Mouse (Mus musculus): Measurements from ENCODE around the gene Vamp2. TPM values are rescaled to one million over a fixed set of nuclear protein-coding genes. Genes with fewer than 3 reads are reported as not detected.
A peak's percentile ranks its signal among the peaks of the same experiment; 100 is the strongest.

Vamp2 gene
- total RNA-seq, 4 experiments from 2014 or later = 31.4 to 39.6 (median 35.6) TPM

DNA sequence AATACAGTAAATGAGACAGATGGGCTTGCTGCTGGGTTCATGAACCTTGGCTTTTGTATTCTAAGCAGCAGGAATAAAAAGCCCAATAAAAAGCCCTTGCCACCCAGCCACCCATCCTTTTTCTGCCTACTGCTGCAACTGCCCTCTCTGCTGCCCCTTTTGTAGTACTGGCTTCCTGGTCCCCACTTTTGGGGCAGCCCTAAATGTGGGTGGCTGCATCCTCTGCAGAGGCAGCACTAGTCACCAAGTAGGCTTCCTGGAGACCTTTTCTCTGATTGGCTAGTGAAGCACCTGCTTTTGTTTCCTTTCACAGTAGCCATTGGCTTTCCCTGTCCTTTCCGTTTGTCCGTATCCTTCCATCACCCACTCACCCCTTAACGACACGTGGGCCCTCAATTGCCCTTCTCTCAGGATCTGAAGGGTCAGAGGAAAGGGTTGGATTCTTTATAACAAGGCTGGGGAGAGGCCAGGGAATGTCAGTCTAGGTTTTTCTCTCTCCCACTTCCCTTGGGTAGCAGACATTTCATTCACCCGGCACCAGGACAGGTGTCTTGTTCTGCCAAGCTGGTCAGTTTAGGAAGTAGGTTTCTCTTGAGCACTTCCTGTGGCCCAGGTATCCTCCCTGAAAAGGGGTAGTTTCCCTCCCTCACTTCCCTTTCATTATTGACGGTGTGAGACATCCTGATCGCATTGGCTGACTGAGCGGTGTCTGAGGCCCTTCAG, 9.9 kb downstream of the Vamp2 start:
- no peak for DNase-seq (ENCODE audit: low spot score in 2 of 2)

- peak; percentile 98 for DNase-seq (ENCODE audit: low spot score in 2 of 2)
Measured at GRCm38 (mm10) chr11:69098762-69099091, 10.4 kb downstream of the Vamp2 start.

GRCm38 (mm10) chr11:69099177-69099914, 11.1 kb downstream of the Vamp2 start:
- peak; percentile 79 to 84 for DNase-seq (ENCODE audit: low spot score in 2 of 2)

DNA sequence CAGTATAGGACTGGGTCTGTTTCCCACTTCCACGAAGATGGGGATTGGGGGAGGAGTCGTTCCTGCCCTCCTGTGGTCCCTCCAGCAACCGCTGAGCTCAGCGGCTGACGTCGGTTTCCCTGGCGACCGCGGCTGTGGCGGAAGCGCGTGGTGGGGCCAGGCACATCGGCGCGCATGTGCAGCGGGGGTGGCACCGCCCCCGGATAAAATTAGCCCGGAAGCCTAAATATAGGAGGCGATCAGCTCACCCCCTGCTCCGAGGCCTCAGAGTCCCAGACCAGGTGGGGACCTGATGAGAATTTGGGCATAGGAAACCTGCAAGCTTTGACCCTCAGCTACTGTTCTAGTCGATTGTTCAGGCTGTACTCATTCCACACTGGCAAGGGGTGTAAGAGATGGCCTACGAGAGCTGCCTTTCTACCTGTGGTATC, 11.6 kb downstream of the Vamp2 start:
- DNase-seq (ENCODE audit: low spot score in 2 of 2) = peak; percentile 92 to 93

GRCm38 (mm10) chr11:69100639-69101360, 12.5 kb downstream of the Vamp2 start:
- no peak for DNase-seq (ENCODE audit: low spot score in 2 of 2)

DNA sequence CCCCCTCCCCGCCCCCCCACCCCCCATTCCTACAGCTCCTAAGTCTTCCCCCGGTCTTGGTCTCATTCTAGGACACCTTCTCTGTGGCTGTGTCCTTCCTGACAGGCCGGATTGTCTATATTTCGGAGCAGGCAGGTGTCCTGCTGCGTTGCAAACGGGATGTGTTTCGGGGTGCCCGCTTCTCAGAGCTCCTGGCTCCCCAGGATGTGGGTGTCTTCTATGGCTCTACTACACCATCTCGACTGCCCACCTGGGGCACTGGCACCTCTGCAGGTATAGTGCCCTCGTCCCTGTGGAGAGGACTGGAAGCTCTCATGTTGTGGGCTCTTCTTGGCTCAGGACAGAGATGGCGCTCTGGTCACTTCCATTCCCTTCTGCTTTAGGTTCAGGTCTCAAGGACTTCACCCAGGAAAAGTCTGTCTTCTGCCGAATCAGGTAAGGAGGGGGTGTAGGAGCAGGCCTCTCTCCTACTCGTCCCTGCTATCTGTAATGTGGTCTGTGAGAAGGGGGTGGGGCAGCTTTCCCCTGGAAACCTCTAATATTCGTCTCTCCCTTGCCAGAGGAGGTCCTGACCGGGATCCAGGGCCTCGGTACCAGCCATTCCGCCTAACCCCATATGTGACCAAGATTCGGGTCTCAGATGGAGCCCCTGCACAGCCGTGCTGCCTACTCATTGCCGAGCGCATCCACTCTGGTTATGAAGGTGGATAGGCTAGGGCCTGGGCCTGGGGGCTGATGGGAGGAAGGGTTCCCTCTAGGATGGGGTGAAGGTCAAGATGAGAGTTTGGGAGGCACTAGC, 13.5 kb downstream of the Vamp2 start:
- no peak for DNase-seq (ENCODE audit: low spot score in 2 of 2)

GRCm38 (mm10) chr11:69102403-69102725, 14.1 kb downstream of the Vamp2 start:
- DNase-seq (ENCODE audit: low spot score in 2 of 2) = peak in 1 of 2 experiments; percentile 2

DNA sequence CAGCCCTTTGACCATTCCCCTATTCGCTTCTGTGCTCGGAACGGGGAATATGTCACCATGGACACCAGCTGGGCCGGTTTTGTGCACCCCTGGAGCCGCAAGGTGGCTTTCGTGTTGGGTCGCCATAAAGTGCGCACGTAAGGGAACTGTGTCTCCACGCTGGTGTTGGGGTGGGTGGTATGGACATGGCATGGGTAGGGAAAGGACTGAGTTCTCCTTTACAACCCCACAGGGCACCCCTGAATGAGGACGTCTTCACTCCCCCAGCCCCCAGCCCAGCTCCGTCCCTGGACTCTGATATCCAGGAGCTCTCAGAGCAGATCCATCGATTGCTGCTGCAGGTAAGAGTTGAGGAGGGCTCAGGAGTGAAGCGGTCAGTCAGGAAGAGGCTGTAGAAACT, 14.8 kb downstream of the Vamp2 start:
- DNase-seq (ENCODE audit: low spot score in 2 of 2) = peak in 1 of 2 experiments; percentile 3

DNA sequence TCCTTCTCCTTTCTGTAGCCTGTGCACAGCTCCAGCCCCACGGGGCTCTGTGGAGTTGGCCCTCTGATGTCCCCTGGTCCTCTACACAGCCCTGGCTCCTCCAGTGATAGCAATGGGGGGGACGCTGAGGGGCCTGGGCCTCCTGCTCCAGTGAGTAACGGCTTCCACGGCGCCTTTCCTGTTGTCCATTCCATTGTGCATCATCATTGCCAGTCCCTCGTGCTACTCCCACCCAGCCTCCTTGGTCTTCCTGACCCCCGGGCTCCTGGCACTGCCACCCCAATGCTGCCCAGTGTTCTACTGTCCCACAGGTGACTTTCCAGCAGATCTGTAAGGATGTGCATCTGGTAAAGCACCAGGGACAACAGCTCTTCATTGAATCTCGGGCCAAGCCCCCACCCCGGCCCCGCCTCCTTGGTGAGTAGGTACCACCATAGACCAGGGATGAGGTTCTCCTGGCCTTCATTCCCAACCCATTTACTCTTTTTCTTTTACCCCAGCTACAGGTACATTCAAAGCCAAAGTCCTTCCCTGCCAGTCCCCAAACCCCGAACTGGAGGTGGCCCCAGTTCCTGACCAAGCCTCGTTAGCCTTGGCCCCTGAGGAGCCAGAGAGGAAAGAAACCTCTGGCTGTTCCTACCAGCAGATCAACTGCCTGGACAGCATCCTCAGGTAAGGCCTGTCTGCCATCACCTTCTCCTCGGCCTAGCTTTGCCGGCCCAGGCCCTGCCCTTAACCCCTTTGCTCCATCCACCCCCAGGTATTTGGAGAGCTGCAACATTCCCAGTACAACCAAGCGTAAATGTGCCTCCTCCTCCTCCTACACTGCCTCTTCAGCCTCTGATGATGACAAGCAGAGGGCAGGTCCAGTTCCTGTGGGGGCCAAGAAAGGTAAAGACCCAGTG, 15.5 kb downstream of the Vamp2 start:
- peak in 1 of 2 experiments; percentile 2 for DNase-seq (ENCODE audit: low spot score in 2 of 2)

GRCm38 (mm10) chr11:69104487-69104886, 16.2 kb downstream of the Vamp2 start:
- peak in 1 of 2 experiments; percentile 2 for DNase-seq (ENCODE audit: low spot score in 2 of 2)

DNA sequence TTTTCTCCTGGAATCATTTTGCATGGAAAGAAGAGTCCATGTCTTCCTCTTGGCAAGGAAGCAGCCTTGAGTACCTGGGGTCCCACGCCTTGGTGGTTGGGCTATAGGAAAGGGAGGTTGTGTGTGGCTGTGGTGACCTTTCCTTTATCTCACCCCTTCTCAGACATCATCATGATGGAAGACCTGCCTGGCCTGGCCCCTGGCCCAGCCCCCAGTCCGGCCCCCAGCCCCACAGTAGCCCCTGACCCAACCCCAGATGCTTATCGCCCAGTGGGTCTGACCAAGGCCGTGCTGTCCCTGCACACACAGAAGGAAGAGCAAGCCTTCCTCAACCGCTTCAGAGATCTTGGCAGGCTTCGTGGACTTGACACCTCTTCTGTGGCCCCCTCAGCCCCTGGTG, 16.9 kb downstream of the Vamp2 start:
- no peak for DNase-seq (ENCODE audit: low spot score in 2 of 2)

GRCm38 (mm10) chr11:69105796-69106195, 17.5 kb downstream of the Vamp2 start:
- no peak for DNase-seq (ENCODE audit: low spot score in 2 of 2)

DNA sequence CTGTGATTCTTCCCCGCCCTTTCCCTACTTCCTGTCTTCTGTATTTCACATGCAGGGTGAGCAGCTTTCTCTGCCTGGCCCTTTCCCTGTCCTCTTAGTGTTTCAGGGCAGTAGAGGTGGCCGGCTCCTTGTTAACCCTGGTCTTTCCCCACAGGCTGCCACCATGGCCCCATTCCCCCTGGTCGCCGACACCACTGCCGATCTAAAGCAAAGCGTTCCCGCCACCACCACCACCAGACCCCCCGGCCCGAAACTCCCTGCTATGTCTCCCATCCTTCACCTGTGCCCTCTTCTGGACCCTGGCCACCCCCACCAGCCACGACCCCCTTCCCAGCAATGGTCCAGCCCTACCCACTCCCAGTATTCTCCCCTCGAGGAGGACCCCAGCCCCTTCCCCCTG, 18.0 kb downstream of the Vamp2 start:
- DNase-seq (ENCODE audit: low spot score in 2 of 2) = no peak

DNA sequence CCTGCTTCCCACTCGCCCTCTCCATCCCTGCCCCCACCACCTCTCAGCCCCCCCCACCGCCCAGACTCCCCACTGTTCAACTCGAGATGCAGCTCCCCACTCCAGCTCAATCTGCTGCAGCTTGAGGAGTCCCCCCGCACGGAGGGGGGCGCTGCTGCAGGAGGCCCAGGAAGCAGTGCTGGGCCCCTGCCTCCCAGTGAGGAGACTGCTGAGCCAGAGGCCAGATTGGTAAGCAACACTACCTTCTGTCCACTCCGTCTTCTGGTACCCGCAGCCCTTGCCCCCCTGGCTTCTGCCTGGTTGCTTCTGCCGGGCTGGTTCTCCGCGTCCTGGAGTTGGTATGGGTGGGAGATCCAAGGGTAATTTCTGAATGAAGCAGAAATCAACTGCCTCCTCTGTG, 18.6 kb downstream of the Vamp2 start:
- no peak for DNase-seq (ENCODE audit: low spot score in 2 of 2)

DNA sequence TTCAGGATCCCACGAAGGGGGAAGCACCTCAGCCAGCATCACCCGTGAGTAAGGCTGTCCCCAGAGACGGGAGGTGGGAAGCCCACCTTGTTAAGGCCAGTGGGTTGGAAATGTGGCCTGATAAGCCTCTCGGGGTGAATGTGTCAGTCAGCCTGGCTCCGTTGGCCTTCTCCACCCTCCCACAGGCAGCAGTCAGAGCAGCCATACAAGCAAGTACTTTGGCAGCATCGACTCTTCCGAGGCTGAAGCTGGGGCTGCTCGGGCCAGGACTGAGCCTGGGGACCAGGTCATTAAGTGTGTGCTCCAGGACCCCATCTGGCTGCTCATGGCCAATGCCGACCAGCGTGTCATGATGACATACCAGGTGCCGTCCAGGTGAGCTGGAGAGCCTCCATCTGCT, 19.4 kb downstream of the Vamp2 start:
- no peak for DNase-seq (ENCODE audit: low spot score in 2 of 2)

DNA sequence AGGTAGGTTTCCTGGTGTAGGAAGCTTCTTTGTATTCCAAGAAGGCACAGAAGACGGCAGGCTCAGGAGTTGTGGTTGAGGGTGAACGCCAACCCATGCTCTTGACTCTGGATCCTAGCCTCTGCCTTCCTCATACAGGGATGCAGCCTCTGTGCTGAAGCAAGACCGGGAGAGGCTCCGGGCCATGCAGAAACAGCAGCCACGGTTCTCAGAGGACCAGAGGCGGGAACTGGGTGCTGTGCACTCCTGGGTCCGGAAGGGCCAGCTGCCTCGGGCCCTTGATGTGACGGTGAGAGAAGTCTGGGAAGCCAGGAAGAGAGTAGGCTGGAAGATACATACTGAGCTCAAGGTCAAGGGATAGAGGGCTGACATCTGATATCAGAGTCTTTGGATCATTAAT, 19.9 kb downstream of the Vamp2 start:
- no peak for DNase-seq (ENCODE audit: low spot score in 2 of 2)

DNA sequence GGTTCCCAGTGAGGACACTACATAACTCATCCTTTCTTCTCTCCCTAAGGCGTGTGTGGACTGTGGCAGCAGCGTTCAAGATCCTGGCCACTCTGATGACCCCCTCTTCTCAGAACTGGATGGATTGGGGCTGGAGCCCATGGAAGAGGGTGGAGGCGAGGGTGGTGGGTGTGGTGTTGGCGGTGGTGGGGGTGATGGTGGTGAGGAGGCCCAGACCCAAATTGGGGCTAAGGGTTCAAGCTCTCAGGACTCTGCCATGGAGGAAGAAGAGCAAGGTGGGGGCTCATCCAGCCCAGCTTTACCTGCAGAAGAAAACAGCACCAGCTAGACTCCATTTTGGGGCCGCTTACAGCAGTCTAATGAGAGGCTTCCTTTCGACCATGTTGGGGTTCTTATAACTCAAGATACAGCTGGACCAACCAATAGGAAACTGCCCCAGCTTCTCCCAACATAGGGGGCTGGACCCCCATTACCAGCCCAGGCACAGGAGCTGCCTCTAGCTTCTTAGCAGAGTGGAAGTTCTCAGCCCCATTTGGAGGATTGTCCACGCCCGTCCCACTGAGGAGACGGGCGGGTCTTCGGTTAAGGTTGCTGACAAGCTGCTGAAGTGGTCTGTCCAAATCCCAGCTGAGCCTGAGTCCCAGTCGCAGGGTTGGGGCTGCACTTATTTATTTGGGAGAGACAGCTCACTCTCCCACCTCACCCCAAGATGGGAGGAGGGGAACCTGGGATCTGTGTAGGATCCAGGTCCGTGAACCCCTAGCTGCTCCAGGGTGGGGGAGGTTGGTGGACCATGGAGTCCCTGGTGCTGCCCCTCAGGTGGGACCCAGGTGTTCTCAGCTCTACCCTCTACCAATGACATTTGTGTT, 21.0 kb downstream of the Vamp2 start:
- no peak for DNase-seq (ENCODE audit: low spot score in 2 of 2)

DNA sequence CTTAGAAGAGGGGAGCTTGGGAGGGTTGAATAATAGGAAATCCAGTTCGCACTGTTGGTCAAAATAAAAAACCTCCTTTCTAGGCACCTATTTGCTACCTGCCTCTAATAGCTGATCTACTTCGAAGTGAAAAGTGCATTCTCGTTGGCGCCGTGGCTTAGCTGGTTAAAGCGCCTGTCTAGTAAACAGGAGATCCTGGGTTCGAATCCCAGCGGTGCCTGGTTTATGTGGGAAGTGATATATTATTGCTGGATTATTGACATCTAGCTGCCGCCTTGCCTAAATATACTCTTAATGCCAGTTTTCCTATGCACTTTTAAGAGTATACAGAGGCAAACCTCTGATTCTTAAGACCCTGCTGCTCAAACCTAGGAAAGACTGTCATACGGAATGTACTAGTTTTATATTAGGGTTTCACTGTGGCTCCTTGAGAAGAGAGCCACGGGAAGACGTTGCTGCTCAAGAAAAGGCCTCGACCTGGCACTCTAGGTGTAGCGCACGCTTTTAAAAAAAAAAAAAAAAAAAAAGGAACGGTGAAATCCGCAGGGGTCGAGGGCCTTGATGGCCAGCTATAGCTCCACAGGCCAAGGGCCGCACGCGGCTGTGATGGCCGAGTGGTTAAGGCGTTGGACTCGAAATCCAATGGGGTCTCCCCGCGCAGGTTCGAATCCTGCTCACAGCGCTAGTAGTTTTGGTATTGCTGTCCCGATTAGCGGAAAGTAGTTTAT, 22.2 kb downstream of the Vamp2 start:
- peak; percentile 88 to 92 for DNase-seq (ENCODE audit: low spot score in 2 of 2)

Measured in gastrocnemius, adult 8-10 months (tissue).